Mouse (Mus musculus): ENCODE measurements around the gene Upk1a. TPM values are rescaled to one million over a fixed set of nuclear protein-coding genes. Genes with fewer than 3 reads are reported as not detected.
A peak's percentile ranks its signal among the peaks of the same experiment; 100 is the strongest.

Upk1a gene
- polyA plus RNA-seq, 1 experiment from 2014 or later, result 0.06 TPM

DNA sequence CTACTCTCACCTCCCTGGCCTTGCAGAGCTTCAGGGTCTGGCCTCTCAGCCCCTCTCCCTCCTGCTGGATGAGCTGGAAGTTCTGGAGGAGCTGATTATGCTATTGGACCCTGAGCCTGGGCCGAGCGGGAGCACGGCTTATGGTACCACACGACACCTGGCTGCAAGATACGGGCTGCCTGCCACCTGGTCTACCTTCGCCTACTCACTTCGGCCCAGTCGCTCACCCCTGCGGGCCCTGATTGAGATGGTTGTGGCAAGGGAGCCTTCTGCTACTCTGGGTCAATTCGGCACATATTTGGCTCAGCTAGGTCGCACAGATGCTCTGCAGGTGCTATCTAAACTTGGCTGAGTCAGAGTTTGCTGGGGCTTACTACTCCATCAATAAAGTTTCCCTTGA is 45.1 kb downstream of the Upk1a start:
- Histone ChIP-seq H3K4me2 (no peak overlapping the region), H3K9ac (no peak overlapping the region), H3K27ac (replicated peaks) (no peak overlapping the region), H3K36me3 (replicated peaks) (peaks cover 70% of the 10 kb centered on the region), H3K27me3 (no peaks in the 10 kb centered on the region), H3K4me1 (replicated peaks) (peaks cover 18% of the 10 kb centered on the region), H3K9me3 (replicated peaks) (no peaks in the 10 kb centered on the region), H3K4me3 (replicated peaks) (no peak overlapping the region)
- ATAC-seq (ENCODE audit: insufficient read depth), result no peak
- WGBS (ENCODE audit: insufficient replicate concordance), result 86% methylated on average over 11 of the region's 11 CpGs

DNA sequence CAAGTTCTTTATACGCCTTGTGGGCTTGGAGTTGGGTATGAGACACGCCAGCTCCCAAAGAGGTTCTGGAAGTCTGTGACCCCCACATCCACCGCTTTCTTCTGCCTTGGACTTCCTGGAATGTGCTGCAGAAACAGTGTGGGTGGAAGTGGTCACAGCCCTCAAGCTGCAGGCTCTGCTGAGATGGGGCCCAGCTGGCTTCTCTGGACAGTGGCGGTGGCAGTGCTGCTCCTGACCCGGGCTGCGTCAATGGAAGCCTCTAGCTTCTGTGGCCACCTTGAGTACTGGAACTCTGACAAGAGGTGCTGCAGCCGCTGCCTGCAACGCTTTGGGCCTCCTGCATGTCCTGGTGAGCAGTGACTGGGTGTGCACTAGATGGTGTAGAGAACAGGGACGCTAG is 46.6 kb downstream of the Upk1a start:
- 79% methylated on average over 9 of the region's 9 CpGs for WGBS (ENCODE audit: insufficient replicate concordance)
- Histone ChIP-seq H3K4me2 (no peak overlapping the region), H3K4me3 (replicated peaks) (no peak overlapping the region), H3K9me3 (replicated peaks) (no peaks in the 10 kb centered on the region), H3K27me3 (no peaks in the 10 kb centered on the region), H3K9ac (no peak overlapping the region), H3K36me3 (replicated peaks) (peaks cover 59% of the 10 kb centered on the region), H3K4me1 (replicated peaks) (peaks cover 20% of the 10 kb centered on the region), H3K27ac (replicated peaks) (no peak overlapping the region)
- ATAC-seq (ENCODE audit: insufficient read depth), result no peak

DNA sequence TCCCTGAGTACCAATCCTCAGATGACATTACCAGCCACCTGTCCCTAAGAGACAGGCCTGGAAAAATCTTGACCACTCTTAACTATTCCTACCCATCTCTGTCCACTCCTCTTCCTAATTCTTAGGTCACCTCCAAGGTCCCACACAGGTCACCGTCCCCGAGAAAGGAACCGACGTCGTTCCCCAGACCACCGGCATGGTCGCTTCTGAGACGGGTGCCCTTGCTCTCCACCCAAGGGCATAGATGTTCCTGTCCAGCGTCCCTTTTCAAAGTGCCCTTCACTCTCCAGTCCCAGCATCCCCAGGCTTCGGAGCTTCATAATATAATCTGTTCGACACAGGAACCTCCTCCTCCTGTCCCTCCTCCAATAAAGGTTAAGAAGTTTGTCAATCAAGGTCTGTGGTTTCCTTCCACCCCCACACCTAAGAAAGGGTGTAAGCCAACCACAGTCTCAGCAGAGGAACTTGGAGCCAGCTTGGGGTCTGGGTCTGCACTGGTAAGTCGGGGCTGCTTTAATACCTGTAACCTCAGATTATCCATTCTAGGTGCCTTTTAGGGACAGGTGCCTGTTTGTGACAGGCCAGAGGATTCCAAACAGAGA is 47.6 kb downstream of the Upk1a start, which contains the start of gene Igflr1:
Gene Igflr1, plus strand, starts transcription at position 458 of the 602 bp plus-strand sequence.
- ATAC-seq (ENCODE audit: insufficient read depth), result no peak
- H3K4me2 ChIP-seq, result peak within 1 kb of the TSS; percentile 86; the same call in 1 of the 2 replicates
- 84% methylated on average over 12 of the region's 12 CpGs for WGBS (ENCODE audit: insufficient replicate concordance)
- no peak within 1 kb of the TSS for H3K9ac ChIP-seq
- H3K9me3 ChIP-seq (replicated peaks), result no peaks in the 10 kb centered on the region
- no peaks in the 10 kb centered on the region for H3K27me3 ChIP-seq
- peaks cover 24% of the 10 kb centered on the region for H3K4me1 ChIP-seq (replicated peaks)
- no peak within 1 kb of the TSS for H3K27ac ChIP-seq (replicated peaks)
- H3K4me3 ChIP-seq (replicated peaks), result peak within 1 kb of the TSS; percentile 71
- peaks cover 50% of the 10 kb centered on the region for H3K36me3 ChIP-seq (replicated peaks)

DNA sequence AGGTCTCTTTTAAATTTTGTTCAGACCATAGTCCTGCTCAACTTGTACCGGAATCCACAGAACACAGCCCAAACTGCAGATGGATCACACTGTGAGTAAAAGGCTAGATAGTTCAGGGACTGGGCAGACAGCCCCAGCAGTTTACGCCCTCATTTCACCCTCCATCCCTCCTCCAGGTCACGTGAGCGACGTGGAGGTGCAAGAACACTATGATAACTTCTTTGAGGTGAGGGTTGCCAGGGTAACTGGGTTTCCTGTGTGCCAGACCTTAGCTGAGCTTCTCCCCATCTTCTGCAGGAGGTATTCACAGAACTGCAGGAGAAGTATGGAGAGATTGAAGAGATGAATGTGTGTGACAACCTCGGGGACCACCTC is 48.8 kb downstream of the Upk1a start:
- ATAC-seq (ENCODE audit: insufficient read depth), result no peak
- H3K4me2 ChIP-seq, result peak overlapping the region; percentile 86
- H3K27me3 ChIP-seq, result no peaks in the 10 kb centered on the region
- peaks cover 38% of the 10 kb centered on the region for H3K36me3 ChIP-seq (replicated peaks)
- H3K9ac ChIP-seq, result peak overlapping the region; percentile 68
- WGBS (ENCODE audit: insufficient replicate concordance), result 28% methylated on average over 6 of the region's 6 CpGs
- H3K4me3 ChIP-seq (replicated peaks), result peak overlapping the region; percentile 71
- peaks cover 32% of the 10 kb centered on the region for H3K4me1 ChIP-seq (replicated peaks)
- H3K27ac ChIP-seq (replicated peaks), result peak overlapping the region; percentile 92
- no peaks in the 10 kb centered on the region for H3K9me3 ChIP-seq (replicated peaks)

DNA sequence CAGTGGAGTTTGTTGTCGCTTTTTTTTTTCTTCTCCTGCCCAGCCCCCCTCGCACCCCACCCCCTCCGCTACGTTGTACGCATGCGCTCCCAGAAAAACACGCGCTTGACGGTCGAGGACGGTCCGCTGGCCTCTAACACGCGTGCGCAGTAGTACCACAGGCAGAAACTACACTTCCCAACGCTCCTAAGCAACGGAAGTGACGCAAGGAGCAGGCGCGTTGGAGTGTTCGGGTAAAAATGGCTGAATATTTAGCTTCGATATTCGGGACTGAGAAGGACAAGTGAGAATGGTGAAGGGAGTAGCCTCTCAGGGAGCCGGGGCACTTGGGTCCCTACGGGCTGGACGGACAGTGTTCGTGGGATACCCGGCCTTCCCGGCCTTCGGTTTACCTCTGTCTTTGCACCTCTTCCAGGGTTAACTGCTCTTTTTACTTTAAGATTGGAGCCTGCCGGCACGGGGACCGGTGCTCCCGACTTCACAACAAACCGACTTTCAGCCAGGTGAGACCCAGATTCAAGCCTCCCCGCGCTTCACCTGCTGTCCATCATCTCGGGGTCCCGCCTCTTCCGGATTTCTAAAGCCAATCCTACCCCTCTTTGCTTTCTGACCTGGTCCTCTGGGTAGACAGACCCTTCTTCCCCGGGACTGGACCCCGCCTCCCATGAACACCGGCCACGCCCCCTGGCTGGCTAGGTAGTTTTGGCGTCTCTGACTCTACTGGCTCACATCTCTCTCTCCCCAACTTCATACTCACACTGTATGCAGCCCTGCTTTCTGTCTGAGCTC is 49.3 kb downstream of the Upk1a start, which contains the start of the genes U2af1l4, Gm49396 and Psenen:
Gene U2af1l4, plus strand, starts transcription at position 185 of the 789 bp plus-strand sequence.
Gene Gm49396, plus strand, starts transcription at position 228 of the 789 bp plus-strand sequence.
Gene Psenen, minus strand, starts transcription at position 511 of the 789 bp plus-strand sequence.
- Histone ChIP-seq H3K9me3 (replicated peaks) (no peaks in the 10 kb centered on the region), H3K4me3 (replicated peaks) (peak within 1 kb of the TSS; percentile 71), H3K27me3 (no peaks in the 10 kb centered on the region), H3K4me2 (peak within 1 kb of the TSS; percentile 86), H3K27ac (replicated peaks) (peak within 1 kb of the TSS; percentile 92), H3K4me1 (replicated peaks) (peaks cover 38% of the 10 kb centered on the region), H3K36me3 (replicated peaks) (peaks cover 32% of the 10 kb centered on the region), H3K9ac (peak within 1 kb of the TSS; percentile 70)
- WGBS (ENCODE audit: insufficient replicate concordance), result under 1% methylated on average over 45 of the region's 45 CpGs
- ATAC-seq (ENCODE audit: insufficient read depth), result peak; percentile 80

DNA sequence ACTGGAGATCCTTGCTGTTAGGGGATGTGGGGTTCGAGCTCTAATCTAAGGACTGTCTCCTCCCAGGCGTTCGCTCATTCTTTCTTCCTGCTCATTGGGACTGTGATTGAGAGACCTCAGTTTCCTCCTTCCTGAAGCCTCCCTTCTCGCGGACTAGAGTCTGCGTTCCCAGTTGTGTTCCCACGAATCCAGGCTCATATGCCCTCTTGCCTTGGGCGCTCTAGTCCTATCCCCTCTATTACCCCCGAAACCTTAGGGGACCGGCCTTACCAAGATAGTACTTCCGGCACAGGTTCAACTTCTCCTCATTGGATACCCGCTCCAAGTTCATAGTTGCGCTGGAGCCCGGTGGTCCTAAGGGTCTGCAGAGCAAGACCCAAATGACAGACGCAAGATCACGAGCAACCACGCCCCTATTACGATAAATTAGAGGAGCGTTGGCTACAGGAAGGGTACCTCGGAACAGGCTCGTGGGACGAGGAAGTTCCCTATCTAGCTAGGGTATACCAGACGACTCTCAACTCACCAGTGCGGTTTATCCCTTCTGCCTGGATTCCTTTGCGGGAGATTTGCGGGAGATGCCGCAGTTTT is 50.0 kb downstream of the Upk1a start:
- ATAC-seq (ENCODE audit: insufficient read depth), result no peak
- Histone ChIP-seq H3K9ac (peak overlapping the region; percentile 70), H3K4me1 (replicated peaks) (peaks cover 44% of the 10 kb centered on the region), H3K27ac (replicated peaks) (peak overlapping the region; percentile 84), H3K4me3 (replicated peaks) (peak overlapping the region; percentile 71), H3K4me2 (peak overlapping the region; percentile 86), H3K36me3 (replicated peaks) (peaks cover 31% of the 10 kb centered on the region), H3K27me3 (no peaks in the 10 kb centered on the region), H3K9me3 (replicated peaks) (no peaks in the 10 kb centered on the region)
- WGBS (ENCODE audit: insufficient replicate concordance), result under 1% methylated on average over 27 of the region's 27 CpGs

DNA sequence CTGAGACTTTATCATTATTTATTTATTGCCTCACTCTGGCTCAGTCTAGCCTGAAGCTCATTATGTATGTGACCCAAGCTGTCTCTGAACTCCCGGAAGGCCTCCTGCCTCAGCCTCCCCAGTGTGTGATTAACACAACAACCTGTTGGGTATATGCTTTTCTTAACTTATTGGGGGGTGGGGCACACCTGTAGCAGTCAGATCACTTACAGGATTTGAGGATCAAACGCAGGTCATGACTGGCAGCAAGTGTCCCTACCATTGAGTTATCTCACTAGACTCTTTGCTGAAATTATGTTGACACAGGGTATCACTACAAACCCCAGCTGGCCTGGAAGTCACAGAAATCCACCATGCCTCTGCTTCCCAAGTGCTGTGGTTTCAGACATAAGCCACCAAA is 52.4 kb downstream of the Upk1a start:
- peaks cover 36% of the 10 kb centered on the region for H3K36me3 ChIP-seq (replicated peaks)
- no peaks in the 10 kb centered on the region for H3K9me3 ChIP-seq (replicated peaks)
- WGBS (ENCODE audit: insufficient replicate concordance), result 77% methylated on average over 2 of the region's 2 CpGs
- H3K4me2 ChIP-seq, result peak overlapping the region; percentile 82; the same call in 1 of the 2 replicates
- ATAC-seq (ENCODE audit: insufficient read depth), result no peak
- H3K27me3 ChIP-seq, result no peaks in the 10 kb centered on the region
- peak overlapping the region; percentile 75; the same call in 1 of the 2 replicates for H3K4me3 ChIP-seq (replicated peaks)
- H3K4me1 ChIP-seq (replicated peaks), result peaks cover 53% of the 10 kb centered on the region
- peak overlapping the region; percentile 74; the same call in 1 of the 2 replicates for H3K9ac ChIP-seq
- H3K27ac ChIP-seq (replicated peaks), result peak overlapping the region; percentile 87

DNA sequence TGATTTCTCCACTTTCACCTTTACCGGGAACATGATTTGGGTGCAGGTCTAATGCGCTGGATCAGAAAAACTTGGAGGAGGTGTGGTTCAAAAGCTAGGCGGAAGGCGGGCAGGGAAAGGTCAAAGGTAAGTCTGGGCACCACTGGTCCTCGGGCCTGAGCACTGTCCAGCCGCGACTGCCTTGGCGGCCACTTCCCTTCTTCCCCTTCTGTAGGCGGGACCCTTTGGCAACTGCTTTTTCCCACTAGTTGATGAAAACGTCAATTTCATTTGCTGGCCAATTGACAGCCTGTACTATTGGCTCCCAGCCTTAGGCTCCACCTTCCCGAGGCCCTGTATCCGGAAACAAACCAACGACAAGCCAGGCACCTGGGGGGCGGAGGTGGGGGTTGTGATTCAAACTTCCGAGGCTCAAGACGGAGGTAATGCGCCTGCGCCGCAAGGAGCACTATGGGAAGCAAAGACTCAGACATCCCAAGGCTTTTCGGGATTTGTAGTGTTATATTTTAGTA is 53.1 kb downstream of the Upk1a start, which contains the start of gene Lin37:
Gene Lin37, minus strand, starts transcription at position 396 of the 512 bp plus-strand sequence.
- Histone ChIP-seq H3K36me3 (replicated peaks) (peaks cover 37% of the 10 kb centered on the region), H3K9me3 (replicated peaks) (no peaks in the 10 kb centered on the region), H3K27me3 (no peaks in the 10 kb centered on the region), H3K4me3 (replicated peaks) (peak within 1 kb of the TSS; percentile 75), H3K27ac (replicated peaks) (peak within 1 kb of the TSS; percentile 87), H3K4me2 (peak within 1 kb of the TSS; percentile 82), H3K4me1 (replicated peaks) (peaks cover 53% of the 10 kb centered on the region), H3K9ac (peak within 1 kb of the TSS; percentile 74)
- ATAC-seq (ENCODE audit: insufficient read depth), result peak; percentile 80
- WGBS (ENCODE audit: insufficient replicate concordance), result under 1% methylated on average over 20 of the region's 20 CpGs

DNA sequence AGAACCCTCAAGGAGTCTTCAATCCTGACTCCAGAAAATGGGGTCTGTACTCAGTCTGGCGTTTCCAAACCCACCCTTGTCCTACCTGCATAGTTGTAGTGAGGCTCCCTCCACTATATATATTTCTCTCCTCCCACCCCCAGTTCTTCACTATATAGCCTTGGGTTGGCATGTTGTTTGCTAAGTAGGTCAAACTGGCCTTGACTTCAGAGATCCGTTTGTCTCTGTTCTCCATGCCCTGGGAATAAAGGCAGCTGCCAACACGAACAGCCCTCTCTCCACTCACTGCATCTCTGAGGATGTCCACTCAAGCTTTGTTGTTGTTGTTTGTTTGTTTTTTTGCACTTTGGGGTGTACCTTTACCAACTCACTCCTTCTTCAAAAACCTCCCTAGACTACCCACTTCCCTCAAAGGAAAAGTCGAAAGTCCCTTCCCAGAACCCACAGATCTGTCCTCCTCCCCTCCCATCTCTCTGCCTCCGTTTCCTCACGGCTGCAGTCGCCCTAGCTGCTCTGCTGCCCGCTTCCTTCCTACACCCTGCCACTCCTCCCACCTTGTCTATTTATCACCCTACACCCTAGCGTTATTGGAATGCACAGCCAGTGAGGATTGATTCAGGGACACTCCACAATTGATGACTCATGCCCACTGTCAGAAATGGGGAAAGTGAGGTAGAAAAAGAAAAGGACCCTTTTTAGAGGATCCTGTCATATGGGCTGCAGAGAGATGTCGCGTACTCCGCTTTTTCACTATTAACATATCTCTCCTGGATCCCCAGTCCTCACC is 53.8 kb downstream of the Upk1a start:
- H3K4me2 ChIP-seq, result peak overlapping the region; percentile 82
- H3K36me3 ChIP-seq (replicated peaks), result peaks cover 42% of the 10 kb centered on the region
- peak overlapping the region; percentile 75 for H3K4me3 ChIP-seq (replicated peaks)
- H3K9ac ChIP-seq, result peak overlapping the region; percentile 74
- peak; percentile 50 for ATAC-seq (ENCODE audit: insufficient read depth)
- no peaks in the 10 kb centered on the region for H3K9me3 ChIP-seq (replicated peaks)
- H3K27ac ChIP-seq (replicated peaks), result peak overlapping the region; percentile 87
- H3K27me3 ChIP-seq, result no peaks in the 10 kb centered on the region
- 7% methylated on average over 12 of the region's 12 CpGs for WGBS (ENCODE audit: insufficient replicate concordance)
- peaks cover 52% of the 10 kb centered on the region for H3K4me1 ChIP-seq (replicated peaks)

DNA sequence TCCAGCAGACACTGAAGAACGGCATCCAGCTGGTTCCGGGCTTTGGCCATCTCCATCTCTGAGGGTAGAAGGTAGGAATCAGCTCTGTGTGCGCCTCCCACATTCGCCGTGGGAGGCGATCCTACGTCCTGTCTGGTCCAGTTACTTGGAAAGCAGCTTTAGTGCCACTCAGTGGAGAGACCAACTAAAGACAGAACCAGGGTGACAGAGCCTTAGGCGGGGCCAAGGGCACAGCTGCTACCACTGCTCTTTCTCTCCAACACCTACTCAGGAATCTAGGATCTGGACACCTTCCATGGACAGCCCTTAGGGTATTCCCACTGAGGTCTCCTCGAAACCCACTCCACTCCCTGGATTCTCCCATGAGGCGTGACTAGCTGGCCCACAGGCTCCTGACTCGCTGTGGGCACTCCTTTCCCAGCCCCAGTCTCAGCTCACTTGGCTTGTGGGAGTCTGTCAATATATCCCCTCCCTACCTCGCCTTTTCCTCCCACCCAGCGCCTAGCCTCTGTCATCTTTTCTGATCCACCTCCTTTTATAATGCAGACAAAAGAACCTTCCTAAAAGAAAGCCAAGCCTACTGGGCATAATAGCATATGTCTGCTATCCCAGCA is 54.6 kb downstream of the Upk1a start:
- no peak for ATAC-seq (ENCODE audit: insufficient read depth)
- H3K27ac ChIP-seq (replicated peaks), result peak overlapping the region; percentile 87
- H3K4me3 ChIP-seq (replicated peaks), result peak overlapping the region; percentile 75

More for the DNA sequence above, 54.6 kb downstream of the Upk1a start:
- Histone ChIP-seq H3K9ac (peak overlapping the region; percentile 74), H3K36me3 (replicated peaks) (peaks cover 42% of the 10 kb centered on the region), H3K9me3 (replicated peaks) (no peaks in the 10 kb centered on the region), H3K4me2 (peak overlapping the region; percentile 82), H3K4me1 (replicated peaks) (peaks cover 57% of the 10 kb centered on the region), H3K27me3 (no peaks in the 10 kb centered on the region)
- 83% methylated on average over 13 of the region's 13 CpGs for whole genome bisulfite sequencing (ENCODE audit: insufficient replicate concordance)

All from liver, embryonic 15.5 days (tissue).